Mouse (Mus musculus) hindbrain, embryonic 11.5 days (tissue): ENCODE measurements at regions not wholly inside any gene's neighbourhood (a gene's known extent, or its start where the extent isn't known, plus 50 kb on each side); places are given as distances from the start of the nearest gene placed in this dataset.

ENCODE experiments used
- ATAC-seq: fragments of 200-750 bp; cut with Nextera tagmentation; 2 replicates; pipeline ENCODE4 v1.8.0; 2017; ENCODE audit warnings: mild to moderate bottlenecking, moderate TSS enrichment, moderate library complexity; ENCODE audit not compliant: low FRiP score
- DNase-seq: peaks from one replicate; pipeline ENCODE4 v3.0.0-alpha.2; 2015; ENCODE audit warnings: low spot score
- H3K27ac ChIP-seq: fragments of 300-500 bp; sonication (generic); 2 replicates; pipeline ENCODE4 v1.5.1; 2014; ENCODE audit warnings: mild to moderate bottlenecking, low read depth, low read length
- H3K27me3 ChIP-seq: fragments of 300-500 bp; sonication (generic); 2 replicates; pipeline ENCODE4 v1.6.1; 2014; ENCODE audit warnings: mild to moderate bottlenecking, low read length, moderate library complexity, mixed read lengths; ENCODE audit not compliant: control insufficient read depth, insufficient read depth
- H3K36me3 ChIP-seq: fragments of 300-500 bp; sonication (generic); 2 replicates; pipeline ENCODE4 v1.6.1; 2014; ENCODE audit warnings: mild to moderate bottlenecking, low read length, moderate library complexity, mixed read lengths; ENCODE audit not compliant: control insufficient read depth, insufficient read depth
- H3K4me1 ChIP-seq: fragments of 300-500 bp; sonication (generic); replicated peaks from 2 replicates; pipeline ENCODE4 v1.6.1; 2014; ENCODE audit warnings: low read length, mixed read lengths; ENCODE audit not compliant: control insufficient read depth, insufficient read depth
- H3K4me2 ChIP-seq: fragments of 300-500 bp; sonication (generic); replicated peaks from 2 replicates; pipeline ENCODE4 v1.6.1; 2014; ENCODE audit warnings: mild to moderate bottlenecking, low read depth, low read length
- H3K4me3 ChIP-seq: fragments of 300-500 bp; sonication (generic); 2 replicates; pipeline ENCODE4 v1.5.1; 2014; ENCODE audit warnings: low read depth, low read length
- H3K9ac ChIP-seq: fragments of 300-500 bp; sonication (generic); 2 replicates; pipeline ENCODE4 v1.6.1; 2014; ENCODE audit warnings: low read depth, low read length
- H3K9me3 ChIP-seq: fragments of 300-500 bp; sonication (generic); 2 replicates; pipeline ENCODE4 v1.6.1; 2016; ENCODE audit warnings: low read length; ENCODE audit not compliant: control insufficient read depth
- WGBS: fragments of 180-500 bp; shearing (Covaris S2); extraction: QIAGEN DNeasy Blood & Tissue Kit; methylation state at CpG from one replicate; pipeline ENCODE4 v1.1.7; 2014; 5-methylcytosine and 5-hydroxymethylcytosine counted together

DNA sequence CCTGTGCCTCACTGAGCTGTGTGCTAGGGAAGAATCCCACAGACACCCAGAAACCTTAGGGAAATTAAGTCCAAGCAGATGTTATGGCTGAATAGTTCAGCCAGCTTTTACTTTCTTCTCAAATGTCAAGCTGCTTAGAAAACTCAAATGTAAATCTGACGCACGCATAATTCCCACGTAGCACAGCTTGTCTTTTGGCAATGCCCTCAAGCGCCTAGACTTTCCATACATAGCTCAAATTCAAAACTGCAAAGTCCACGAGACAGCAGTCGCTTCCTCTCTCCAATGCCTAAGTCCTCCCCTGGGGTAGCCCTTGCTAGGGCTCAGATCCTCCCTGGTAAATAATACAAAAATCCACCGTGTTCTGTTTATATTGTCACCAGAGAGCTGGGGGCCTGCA lies 115.8 kb upstream of the Dhrs4 start:
- no peak for DNase-seq
- Histone ChIP-seq H3K27ac (no peak overlapping the region), H3K4me2 (no peak overlapping the region), H3K36me3 (no peaks in the 10 kb centered on the region), H3K9me3 (no peaks in the 10 kb centered on the region), H3K4me1 (no peaks in the 10 kb centered on the region), H3K4me3 (no peak overlapping the region), H3K27me3 (no peaks in the 10 kb centered on the region), H3K9ac (no peak overlapping the region)
- WGBS: 84% methylated on average over 7 of the region's 7 CpGs
- no peak for ATAC-seq

DNA sequence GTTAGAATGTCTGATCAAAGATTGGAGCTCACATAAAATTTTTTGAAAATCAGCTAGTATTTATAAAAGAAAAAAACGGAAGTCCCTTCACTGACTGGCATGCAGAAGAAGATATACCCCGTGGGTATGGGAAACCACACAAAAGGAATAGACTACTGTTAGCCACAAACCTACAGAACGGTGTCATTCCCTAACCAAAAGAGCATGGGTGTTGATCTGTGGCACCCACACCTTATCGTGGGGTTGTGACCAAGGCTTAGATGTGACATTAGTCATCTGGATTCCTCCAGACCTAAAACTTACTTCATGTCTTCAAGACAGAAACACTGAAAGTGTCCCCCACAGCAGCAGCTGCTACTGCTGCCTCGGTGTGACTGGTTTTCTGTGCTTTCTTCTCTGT lies 108.2 kb upstream of the Dhrs4 start:
- Histone ChIP-seq H3K27ac (no peak overlapping the region), H3K27me3 (no peaks in the 10 kb centered on the region), H3K9ac (no peak overlapping the region), H3K4me1 (no peaks in the 10 kb centered on the region), H3K9me3 (no peaks in the 10 kb centered on the region), H3K36me3 (no peaks in the 10 kb centered on the region), H3K4me3 (no peak overlapping the region), H3K4me2 (no peak overlapping the region)
- DNase-seq: no peak
- 82% methylated on average over 5 of the region's 5 CpGs for WGBS
- ATAC-seq: no peak

DNA sequence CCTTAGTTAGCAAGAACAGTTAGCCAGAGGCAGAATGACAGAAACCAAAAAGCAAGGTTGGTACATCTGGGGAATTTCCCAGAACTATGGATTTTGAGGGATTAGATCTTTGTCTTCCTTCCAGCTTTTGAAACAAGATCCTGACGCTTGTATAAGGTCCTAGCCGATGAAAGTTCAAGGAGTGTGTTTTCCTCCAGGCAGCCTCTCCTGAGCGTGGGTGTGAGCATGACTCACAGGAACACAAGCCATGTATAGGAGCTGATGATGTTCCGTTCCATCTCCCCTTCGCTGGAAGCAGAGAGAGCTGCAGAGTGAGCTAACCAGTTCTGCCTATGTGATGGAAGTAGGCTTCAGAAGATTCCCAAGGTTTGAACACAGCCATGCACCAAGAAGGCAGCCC lies 105.6 kb upstream of the Dhrs4 start:
- H3K9me3 ChIP-seq: no peaks in the 10 kb centered on the region
- whole genome bisulfite sequencing: 90% methylated on average over 5 of the region's 5 CpGs
- H3K36me3 ChIP-seq: no peaks in the 10 kb centered on the region
- no peak for DNase-seq
- no peak for ATAC-seq
- no peak overlapping the region for H3K9ac ChIP-seq
- H3K4me3 ChIP-seq: no peak overlapping the region
- H3K4me1 ChIP-seq: no peaks in the 10 kb centered on the region
- H3K27ac ChIP-seq: no peak overlapping the region
- H3K27me3 ChIP-seq: no peaks in the 10 kb centered on the region
- H3K4me2 ChIP-seq: no peak overlapping the region

DNA sequence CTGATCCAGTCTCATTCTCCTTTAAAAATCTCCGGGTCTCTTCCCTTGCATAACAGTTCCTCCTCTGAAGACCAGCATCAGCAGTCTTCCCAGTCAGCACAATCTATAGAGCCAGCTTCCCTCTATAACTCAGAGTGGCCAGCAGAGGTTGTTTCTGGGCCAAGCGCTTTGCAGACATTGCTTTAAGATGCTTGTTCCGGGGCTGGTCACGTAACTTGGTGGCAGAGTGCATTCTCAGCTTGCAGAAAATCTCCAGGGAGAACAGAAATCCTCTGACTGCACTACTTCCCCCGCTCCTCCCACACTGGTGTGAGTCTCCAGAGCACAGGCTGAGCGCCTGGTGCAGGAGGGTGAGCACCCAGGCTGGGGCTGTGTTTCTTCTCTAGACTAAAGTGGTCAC lies 91.8 kb upstream of the Dhrs4 start:
- H3K4me2 ChIP-seq: no peak overlapping the region
- no peaks in the 10 kb centered on the region for H3K36me3 ChIP-seq
- DNase-seq: peak; percentile 12
- no peak overlapping the region for H3K9ac ChIP-seq
- H3K4me3 ChIP-seq: no peak overlapping the region
- WGBS: 60% methylated on average over 6 of the region's 6 CpGs
- ATAC-seq: no peak
- H3K27ac ChIP-seq: no peak overlapping the region
- H3K4me1 ChIP-seq: no peaks in the 10 kb centered on the region
- no peaks in the 10 kb centered on the region for H3K9me3 ChIP-seq
- no peaks in the 10 kb centered on the region for H3K27me3 ChIP-seq

DNA sequence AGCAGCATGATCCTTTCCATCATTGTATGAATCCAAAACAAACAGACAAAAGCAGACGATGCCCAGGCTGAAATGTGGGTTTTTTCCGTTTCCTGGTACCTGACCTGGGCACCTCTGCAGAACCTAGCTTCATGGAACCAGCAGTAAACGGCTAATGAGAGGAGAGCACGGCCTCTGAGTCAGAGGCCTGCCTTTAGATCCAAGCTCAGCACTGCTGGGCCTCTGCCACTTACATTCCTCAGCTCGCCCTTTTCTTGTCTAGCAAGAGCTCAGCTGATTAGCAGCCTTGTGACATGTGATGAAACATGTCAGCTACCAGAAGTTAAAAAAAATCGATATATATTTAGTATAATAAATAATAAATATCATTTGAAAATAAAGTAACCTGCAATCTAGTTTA lies 91.2 kb upstream of the Dhrs4 start:
- Histone ChIP-seq H3K9me3 (no peaks in the 10 kb centered on the region), H3K4me1 (no peaks in the 10 kb centered on the region), H3K4me3 (no peak overlapping the region), H3K27ac (no peak overlapping the region), H3K36me3 (no peaks in the 10 kb centered on the region), H3K9ac (no peak overlapping the region), H3K4me2 (no peak overlapping the region), H3K27me3 (no peaks in the 10 kb centered on the region)
- no peak for DNase-seq
- WGBS: 67% methylated on average over 6 of the region's 6 CpGs
- no peak for ATAC-seq

DNA sequence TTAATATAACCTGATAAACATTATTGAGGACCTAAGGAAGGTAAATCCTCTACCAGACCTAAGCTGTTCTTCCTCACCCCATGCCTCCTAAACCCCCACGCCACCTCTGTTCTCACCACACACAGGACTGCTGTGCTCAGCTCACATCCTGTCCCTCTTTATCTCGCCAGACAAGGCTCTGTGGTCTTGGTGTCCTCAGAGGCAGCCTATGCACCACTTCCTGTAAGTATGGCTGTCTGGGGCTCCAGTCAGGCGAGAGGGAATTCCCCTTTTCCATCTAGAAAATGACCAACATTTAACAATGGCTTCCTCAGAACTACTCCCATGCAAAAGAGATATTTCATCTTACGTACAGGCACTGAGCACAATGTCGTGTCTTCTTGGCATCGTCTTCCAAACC lies 86.2 kb upstream of the Dhrs4 start:
- Histone ChIP-seq H3K9ac (no peak overlapping the region), H3K27ac (no peak overlapping the region), H3K4me2 (no peak overlapping the region), H3K9me3 (no peaks in the 10 kb centered on the region), H3K27me3 (no peaks in the 10 kb centered on the region), H3K4me3 (no peak overlapping the region), H3K4me1 (no peaks in the 10 kb centered on the region), H3K36me3 (no peaks in the 10 kb centered on the region)
- ATAC-seq: no peak
- 83% methylated on average over 6 of the region's 6 CpGs for WGBS
- no peak for DNase-seq

DNA sequence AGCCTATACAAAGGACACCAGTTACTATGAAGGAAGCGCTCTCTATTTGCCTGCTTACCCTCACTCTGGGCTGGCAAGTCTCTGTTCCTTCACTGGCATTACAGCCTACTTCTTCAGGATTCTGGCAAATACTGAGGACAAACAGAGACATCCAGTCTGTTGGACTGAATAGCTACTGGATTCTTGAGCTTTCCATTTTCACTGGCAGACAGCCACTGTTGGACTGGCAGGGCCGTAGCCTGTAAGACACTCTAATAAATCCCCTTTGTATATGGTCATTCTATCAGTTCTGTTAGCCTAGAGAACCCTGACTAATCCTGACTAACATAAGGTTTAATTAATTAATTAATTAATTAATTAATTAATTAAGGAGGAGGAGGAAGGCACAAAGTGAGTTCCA lies 72.4 kb upstream of the Dhrs4 start:
- Histone ChIP-seq H3K36me3 (no peaks in the 10 kb centered on the region), H3K27me3 (no peaks in the 10 kb centered on the region), H3K9me3 (no peaks in the 10 kb centered on the region), H3K4me3 (no peak overlapping the region), H3K27ac (no peak overlapping the region), H3K4me2 (no peak overlapping the region), H3K9ac (no peak overlapping the region), H3K4me1 (no peaks in the 10 kb centered on the region)
- no peak for DNase-seq
- no peak for ATAC-seq
- 93% methylated on average over 2 of the region's 2 CpGs for WGBS
